Mouse (Mus musculus): ENCODE results near the gene Nsf. TPM values are rescaled to one million over a fixed set of nuclear protein-coding genes. Genes with fewer than 3 reads are reported as not detected.

Nsf gene
- polyA plus RNA-seq, 1 experiment from 2014 or later: 123 TPM

GRCm38 (mm10) chr11:103856641-103857040 lies 97.2 kb downstream of the Nsf start:
- Histone ChIP-seq H3K27me3 (no peaks in the 10 kb centered on the region), H3K4me1 (replicated peaks) (peaks cover 24% of the 10 kb centered on the region), H3K9ac (no peak overlapping the region), H3K36me3 (peaks cover 46% of the 10 kb centered on the region), H3K9me3 (no peaks in the 10 kb centered on the region), H3K27ac (replicated peaks) (no peak overlapping the region), H3K4me2 (no peak overlapping the region), H3K4me3 (no peak overlapping the region)
- WGBS: 95% methylated on average over 7 of the region's 7 CpGs
- ATAC-seq (ENCODE audit: low read depth): no peak

GRCm38 (mm10) chr11:103854294-103854693 lies 99.6 kb downstream of the Nsf start:
- peaks cover 32% of the 10 kb centered on the region for H3K36me3 ChIP-seq
- H3K9ac ChIP-seq: no peak overlapping the region
- 0 out of 2 replicates have a peak overlapping the region, but pooled peaks have one; percentile 14 for H3K4me2 ChIP-seq
- ATAC-seq (ENCODE audit: low read depth): peak; percentile 36; the same call in 1 of the 2 replicates
- 27% methylated on average over 9 of the region's 9 CpGs for WGBS
- no peak overlapping the region for H3K27ac ChIP-seq (replicated peaks)
- no peak overlapping the region for H3K4me3 ChIP-seq
- H3K4me1 ChIP-seq (replicated peaks): peaks cover 24% of the 10 kb centered on the region
- H3K9me3 ChIP-seq: no peaks in the 10 kb centered on the region
- no peaks in the 10 kb centered on the region for H3K27me3 ChIP-seq

- Histone ChIP-seq H3K4me3 (no peak overlapping the region), H3K27me3 (no peaks in the 10 kb centered on the region), H3K4me2 (no peak overlapping the region), H3K27ac (replicated peaks) (no peak overlapping the region), H3K9ac (no peak overlapping the region), H3K9me3 (no peaks in the 10 kb centered on the region), H3K4me1 (replicated peaks) (peaks cover 24% of the 10 kb centered on the region), H3K36me3 (peaks cover 27% of the 10 kb centered on the region)
- 43% methylated on average over 10 of the region's 10 CpGs for WGBS
- no peak for ATAC-seq (ENCODE audit: low read depth)
Observed at GRCm38 (mm10) chr11:103853284-103853920, 100.5 kb downstream of the Nsf start.

DNA sequence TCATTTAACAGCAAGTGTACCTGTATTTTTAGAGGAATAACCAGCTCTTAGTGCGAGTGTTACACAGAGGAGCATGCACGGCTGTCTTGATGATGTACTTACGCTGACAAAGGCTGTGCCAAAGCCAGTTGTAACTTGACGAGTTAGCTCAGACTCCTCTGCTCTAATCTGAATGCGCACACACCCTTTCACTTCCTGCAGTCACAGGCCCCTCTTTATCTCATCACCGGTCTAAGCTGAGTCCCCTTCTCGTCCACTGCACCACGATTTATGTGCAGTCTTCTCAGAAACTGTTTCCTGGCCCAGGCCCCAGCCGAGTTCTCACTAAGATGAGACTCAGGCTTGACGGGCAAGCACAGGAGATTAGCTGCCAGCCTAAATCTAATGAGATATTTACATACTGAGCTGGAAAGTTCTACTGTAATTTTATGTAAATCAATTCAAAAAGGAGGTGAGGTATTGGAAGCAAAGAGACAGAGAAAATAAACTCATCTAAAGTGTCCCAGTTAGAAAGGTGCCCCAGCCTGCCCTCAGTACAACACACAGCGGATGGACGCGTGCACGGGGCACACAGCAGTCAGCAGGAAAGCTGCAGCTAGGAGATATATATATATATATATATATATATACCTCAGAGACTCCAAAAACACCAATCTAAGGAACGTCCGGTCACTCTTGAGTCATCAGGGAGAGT lies 101.1 kb downstream of the Nsf start:
- H3K36me3 ChIP-seq: peaks cover 26% of the 10 kb centered on the region
- 51% methylated on average over 16 of the region's 16 CpGs for WGBS
- no peak overlapping the region for H3K4me3 ChIP-seq
- peaks cover 24% of the 10 kb centered on the region for H3K4me1 ChIP-seq (replicated peaks)
- H3K9ac ChIP-seq: no peak overlapping the region
- H3K9me3 ChIP-seq: no peaks in the 10 kb centered on the region
- no peak overlapping the region for H3K4me2 ChIP-seq
- 0 out of 2 replicates have a peak overlapping the region, but pooled peaks have one; percentile 2 for H3K27ac ChIP-seq (replicated peaks)
- no peak for ATAC-seq (ENCODE audit: low read depth)
- H3K27me3 ChIP-seq: no peaks in the 10 kb centered on the region

DNA sequence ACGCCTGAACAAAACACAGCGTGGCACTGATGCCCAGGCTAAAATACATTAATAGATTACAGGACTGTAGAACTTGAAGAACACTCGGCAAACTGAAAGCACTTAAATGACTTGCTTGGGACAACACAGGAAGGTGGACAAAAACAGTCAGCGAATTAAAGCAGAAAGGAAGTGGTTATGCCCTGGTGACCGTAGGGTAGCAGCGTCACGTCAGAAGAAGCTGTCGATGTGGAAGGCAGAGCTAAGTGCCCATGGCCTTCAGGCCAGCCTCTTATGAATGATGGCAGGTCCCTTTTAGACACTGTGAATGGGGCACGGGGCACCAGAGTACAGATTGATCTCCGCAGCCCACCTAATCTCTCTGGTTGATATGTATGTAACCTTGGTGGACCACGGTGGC lies 105.6 kb downstream of the Nsf start:
- H3K36me3 ChIP-seq: peaks cover 27% of the 10 kb centered on the region
- WGBS: 96% methylated on average over 11 of the region's 11 CpGs

GRCm38 (mm10) chr11:103840834-103841233 lies 113.0 kb downstream of the Nsf start:
- Histone ChIP-seq H3K27me3 (no peaks in the 10 kb centered on the region), H3K9ac (peak overlapping the region; percentile 52; the same call in 1 of the 2 replicates), H3K9me3 (no peaks in the 10 kb centered on the region), H3K36me3 (0 out of 2 replicates have a peak, but pooled peaks cover 4% of the 10 kb centered on the region), H3K4me3 (no peak overlapping the region), H3K4me2 (peak overlapping the region; percentile 43), H3K4me1 (replicated peaks) (peaks cover 19% of the 10 kb centered on the region), H3K27ac (replicated peaks) (peak overlapping the region; percentile 75)
- WGBS: 2% methylated on average over 11 of the region's 11 CpGs
- ATAC-seq (ENCODE audit: low read depth): peak; percentile 80

More for the DNA sequence above, 105.6 kb downstream of the Nsf start:
- Histone ChIP-seq H3K27ac (replicated peaks) (no peak overlapping the region), H3K4me1 (replicated peaks) (peaks cover 12% of the 10 kb centered on the region), H3K27me3 (no peaks in the 10 kb centered on the region), H3K4me3 (no peak overlapping the region), H3K4me2 (no peak overlapping the region), H3K9ac (no peak overlapping the region), H3K9me3 (no peaks in the 10 kb centered on the region)
- ATAC-seq (ENCODE audit: low read depth): no peak

- H3K27me3 ChIP-seq: no peaks in the 10 kb centered on the region
- no peak for ATAC-seq (ENCODE audit: low read depth)
- H3K4me2 ChIP-seq: no peak overlapping the region
- H3K9me3 ChIP-seq: no peaks in the 10 kb centered on the region
- no peak overlapping the region for H3K4me3 ChIP-seq
- no peak overlapping the region for H3K9ac ChIP-seq
- H3K27ac ChIP-seq (replicated peaks): no peak overlapping the region
- peaks cover 19% of the 10 kb centered on the region for H3K4me1 ChIP-seq (replicated peaks)
- no peaks in the 10 kb centered on the region for H3K36me3 ChIP-seq
- WGBS: 84% methylated on average over 2 of the region's 2 CpGs
Observed at GRCm38 (mm10) chr11:103838955-103839354, 114.9 kb downstream of the Nsf start.

DNA sequence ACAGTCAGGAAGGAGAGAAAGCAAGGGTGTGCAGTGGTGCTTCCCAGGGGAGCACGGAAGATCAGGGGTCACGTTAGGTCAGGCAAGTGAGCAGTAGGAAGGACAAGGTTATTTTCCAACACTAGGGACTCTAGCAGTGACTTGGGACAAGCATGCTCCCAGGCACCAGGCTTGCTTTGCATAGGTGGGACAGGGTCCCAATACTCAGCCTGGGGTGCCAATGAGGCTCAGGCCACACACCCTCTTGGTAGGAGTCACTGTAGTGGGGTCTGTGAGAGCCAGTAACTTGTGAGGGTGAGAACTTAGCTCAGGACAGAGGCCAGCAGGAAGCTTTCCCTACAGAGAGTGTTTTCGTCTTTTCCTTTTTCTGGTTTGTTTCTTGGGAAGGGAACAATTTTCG lies 121.5 kb downstream of the Nsf start:
- Histone ChIP-seq H3K4me1 (replicated peaks) (no peaks in the 10 kb centered on the region), H3K27ac (replicated peaks) (no peak overlapping the region), H3K9ac (no peak overlapping the region), H3K4me3 (no peak overlapping the region), H3K9me3 (no peaks in the 10 kb centered on the region), H3K36me3 (peaks cover 11% of the 10 kb centered on the region), H3K27me3 (no peaks in the 10 kb centered on the region), H3K4me2 (no peak overlapping the region)
- ATAC-seq (ENCODE audit: low read depth): no peak
- WGBS: 86% methylated on average over 4 of the region's 4 CpGs

DNA sequence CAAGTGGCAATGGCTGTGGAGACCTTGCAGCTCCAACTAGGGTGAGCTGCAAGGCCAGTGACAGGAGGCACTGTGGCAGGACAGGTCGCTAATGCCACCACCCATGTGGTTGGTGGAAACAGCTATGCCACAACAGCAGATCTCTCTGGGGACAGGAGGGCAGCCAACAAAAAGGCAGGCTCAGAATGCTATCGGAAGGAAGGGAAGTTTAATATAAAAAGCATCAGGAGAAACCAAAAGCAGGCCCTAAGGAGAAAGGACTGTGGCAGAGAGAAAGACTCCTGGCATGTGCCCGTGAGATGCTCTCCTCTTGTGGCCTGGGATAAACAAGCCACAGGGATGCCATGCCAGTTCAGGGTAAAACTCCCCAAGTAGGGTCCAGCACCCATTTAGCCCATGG lies 122.1 kb downstream of the Nsf start:
- Histone ChIP-seq H3K4me2 (no peak overlapping the region), H3K9me3 (no peaks in the 10 kb centered on the region), H3K4me3 (no peak overlapping the region), H3K27me3 (no peaks in the 10 kb centered on the region), H3K36me3 (peaks cover 17% of the 10 kb centered on the region), H3K27ac (replicated peaks) (no peak overlapping the region), H3K4me1 (replicated peaks) (no peaks in the 10 kb centered on the region), H3K9ac (no peak overlapping the region)
- ATAC-seq (ENCODE audit: low read depth): no peak
- WGBS: 89% methylated on average over 3 of the region's 3 CpGs

- no peak overlapping the region for H3K27ac ChIP-seq (replicated peaks)
- no peaks in the 10 kb centered on the region for H3K4me1 ChIP-seq (replicated peaks)
- no peak overlapping the region for H3K4me2 ChIP-seq
- 94% methylated on average over 9 of the region's 9 CpGs for WGBS
- no peak overlapping the region for H3K9ac ChIP-seq
- H3K27me3 ChIP-seq: no peaks in the 10 kb centered on the region
- no peak overlapping the region for H3K4me3 ChIP-seq
- H3K36me3 ChIP-seq: peaks cover 26% of the 10 kb centered on the region
- no peaks in the 10 kb centered on the region for H3K9me3 ChIP-seq
- ATAC-seq (ENCODE audit: low read depth): no peak
Observed at GRCm38 (mm10) chr11:103830476-103830875, 123.4 kb downstream of the Nsf start.

GRCm38 (mm10) chr11:103829956-103830355 lies 123.9 kb downstream of the Nsf start:
- Histone ChIP-seq H3K9me3 (no peaks in the 10 kb centered on the region), H3K4me2 (no peak overlapping the region), H3K4me3 (no peak overlapping the region), H3K27ac (replicated peaks) (no peak overlapping the region), H3K4me1 (replicated peaks) (no peaks in the 10 kb centered on the region), H3K27me3 (no peaks in the 10 kb centered on the region), H3K9ac (no peak overlapping the region), H3K36me3 (peaks cover 30% of the 10 kb centered on the region)
- WGBS: 74% methylated on average over 4 of the region's 4 CpGs
- no peak for ATAC-seq (ENCODE audit: low read depth)

DNA sequence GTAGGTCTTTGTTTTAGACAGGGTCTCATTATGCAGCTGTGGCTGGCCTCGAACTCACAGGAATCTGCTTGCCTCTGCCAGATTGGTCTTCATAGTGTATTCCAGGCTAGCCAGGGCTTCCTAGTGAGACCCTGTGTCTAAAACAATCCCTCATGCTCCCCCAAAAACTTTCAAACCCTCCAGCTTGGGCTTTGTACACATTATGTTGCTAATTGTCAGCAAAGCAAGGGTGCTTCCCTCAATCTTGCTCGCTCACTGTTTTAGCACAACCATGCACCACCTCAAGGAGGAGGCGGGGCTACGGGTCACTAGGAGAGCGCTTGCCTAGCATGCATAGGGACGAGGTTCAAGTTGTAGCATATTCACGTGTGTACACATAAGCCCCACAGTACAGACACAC lies 125.0 kb downstream of the Nsf start:
- ATAC-seq (ENCODE audit: low read depth): no peak
- no peak overlapping the region for H3K9ac ChIP-seq
- H3K27ac ChIP-seq (replicated peaks): no peak overlapping the region
- H3K36me3 ChIP-seq: peaks cover 40% of the 10 kb centered on the region
- no peaks in the 10 kb centered on the region for H3K27me3 ChIP-seq
- no peak overlapping the region for H3K4me3 ChIP-seq
- WGBS: 82% methylated on average over 7 of the region's 7 CpGs
- no peak overlapping the region for H3K4me2 ChIP-seq
- H3K4me1 ChIP-seq (replicated peaks): no peaks in the 10 kb centered on the region
- no peaks in the 10 kb centered on the region for H3K9me3 ChIP-seq

All from neural tube, embryonic 13.5 days (tissue).